Mouse (Mus musculus): ENCODE measurements at regions not wholly inside any gene's neighbourhood (a gene's known extent, or its start where the extent isn't known, plus 50 kb on each side); places are given as distances from the start of the nearest gene placed in this dataset.
"Not testable (repeated sequence)": the region's sequence is repeated elsewhere in the genome, so short reads cannot be mapped to it uniquely, and the experiment has no call there.

DNA sequence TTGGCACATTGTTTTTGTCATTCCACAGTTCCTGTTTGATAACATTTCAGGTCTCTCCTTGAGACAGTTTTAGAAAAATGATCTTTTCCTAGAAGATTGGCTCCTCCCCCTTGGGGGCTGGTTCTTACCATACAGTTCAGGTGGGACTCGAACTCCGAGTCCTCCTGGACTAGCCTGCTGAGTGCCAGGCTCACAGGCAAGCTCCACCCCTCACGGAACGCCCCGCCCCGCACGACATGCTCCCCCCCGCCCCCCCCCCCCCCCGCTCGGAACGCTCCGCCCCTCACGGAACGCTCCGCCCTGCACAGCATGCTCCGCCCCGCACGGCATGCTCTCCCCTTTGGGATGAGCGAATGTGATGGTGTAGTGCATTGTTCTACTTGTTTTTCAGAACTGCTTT lies 65.9 kb upstream of the Inpp5a start:
- no peak for DNase-seq

GRCm38 (mm10) chr7:139327030-139327429 lies 61.9 kb upstream of the Inpp5a start:
- peak; percentile 31 for DNase-seq

DNA sequence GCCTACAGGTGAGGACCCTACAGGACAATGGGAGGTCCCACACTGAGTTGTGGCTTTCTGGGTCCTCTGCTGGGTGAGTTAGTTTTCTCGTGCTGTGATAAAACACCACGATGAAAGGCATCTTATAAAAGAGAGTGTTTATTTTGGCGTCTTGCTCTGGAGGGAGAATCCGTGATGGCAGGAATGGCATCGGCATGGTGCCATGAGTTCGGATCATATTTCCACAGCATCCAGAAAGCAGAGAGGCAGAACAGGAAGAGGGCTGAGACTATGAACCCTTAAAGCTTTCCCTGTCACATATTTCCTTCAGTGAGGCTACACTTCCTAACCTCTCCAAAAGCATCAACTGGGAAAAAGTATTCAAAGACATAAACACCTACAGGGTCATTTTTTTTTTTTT lies 56.1 kb upstream of the Inpp5a start:
- DNase-seq, result peak; percentile 58

- DNase-seq, result not testable (repeated sequence)
Measured at GRCm38 (mm10) chr7:139337998-139338397, 50.9 kb upstream of the Inpp5a start.

All from adrenal gland, postnatal 10 days (tissue).